Mouse (Mus musculus) embryonic facial prominence, embryonic 12.5 days (tissue): ENCODE measurements at regions not wholly inside any gene's neighbourhood (a gene's known extent, or its start where the extent isn't known, plus 50 kb on each side); places are given as distances from the start of the nearest gene placed in this dataset.
A peak's percentile ranks its signal among the peaks of the same experiment; 100 is the strongest.

ENCODE experiments used
- ATAC-seq: fragments of 200-750 bp; cut with Nextera tagmentation; 2 replicates; pipeline ENCODE4 v1.8.0; 2017; ENCODE audit not compliant: insufficient number of reproducible peaks, insufficient read depth, low FRiP score, low TSS enrichment
- H3K27ac ChIP-seq: fragments of 300-500 bp; sonication (generic); 2 replicates; pipeline ENCODE4 v1.5.1; 2016; ENCODE audit warnings: mild to moderate bottlenecking
- H3K27me3 ChIP-seq: fragments of 300-500 bp; sonication (generic); 2 replicates; pipeline ENCODE4 v1.6.1; 2016; ENCODE audit warnings: mild to moderate bottlenecking, moderate library complexity
- H3K36me3 ChIP-seq: fragments of 300-500 bp; sonication (generic); 2 replicates; pipeline ENCODE4 v1.6.1; 2016; ENCODE audit warnings: mild to moderate bottlenecking
- H3K4me1 ChIP-seq: fragments of 300-500 bp; sonication (generic); 2 replicates; pipeline ENCODE4 v1.6.1; 2016
- H3K4me2 ChIP-seq: fragments of 300-500 bp; sonication (generic); replicated peaks from 2 replicates; pipeline ENCODE4 v1.6.1; 2016; ENCODE audit warnings: mild to moderate bottlenecking, moderate library complexity
- H3K4me3 ChIP-seq: fragments of 300-500 bp; sonication (generic); 2 replicates; pipeline ENCODE4 v1.5.1; 2016; ENCODE audit warnings: mild to moderate bottlenecking
- H3K9ac ChIP-seq: fragments of 300-500 bp; sonication (generic); 2 replicates; pipeline ENCODE4 v1.6.1; 2016; ENCODE audit warnings: mild to moderate bottlenecking, moderate library complexity
- H3K9me3 ChIP-seq: fragments of 300-500 bp; sonication (generic); 2 replicates; pipeline ENCODE4 v1.6.1; 2016; ENCODE audit warnings: mild to moderate bottlenecking, moderate library complexity
- WGBS: fragments of 180-500 bp; shearing (Covaris S2); methylation state at CpG from one replicate; pipeline ENCODE4 v1.1.7; 2016; 5-methylcytosine and 5-hydroxymethylcytosine counted together

GRCm38 (mm10) chr4:32126828-32127227 lies 111.8 kb upstream of the Bach2 start:
- H3K4me3 ChIP-seq, result no peak overlapping the region
- H3K9ac ChIP-seq, result no peak overlapping the region
- no peak overlapping the region for H3K4me2 ChIP-seq
- H3K27ac ChIP-seq, result no peak overlapping the region
- H3K4me1 ChIP-seq, result no peaks in the 10 kb centered on the region; the same call in 1 of the 2 replicates
- no peaks in the 10 kb centered on the region for H3K27me3 ChIP-seq
- no peaks in the 10 kb centered on the region for H3K36me3 ChIP-seq
- no peak for ATAC-seq
- 89% methylated on average over 8 of the region's 8 CpGs for WGBS
- no peaks in the 10 kb centered on the region for H3K9me3 ChIP-seq

GRCm38 (mm10) chr4:32130594-32130993 lies 108.0 kb upstream of the Bach2 start:
- no peaks in the 10 kb centered on the region for H3K9me3 ChIP-seq
- H3K9ac ChIP-seq, result no peak overlapping the region
- H3K27me3 ChIP-seq, result no peaks in the 10 kb centered on the region
- 48% methylated on average over 12 of the region's 12 CpGs for WGBS
- H3K4me3 ChIP-seq, result no peak overlapping the region
- no peaks in the 10 kb centered on the region; the same call in 1 of the 2 replicates for H3K4me1 ChIP-seq
- H3K4me2 ChIP-seq, result no peak overlapping the region
- no peaks in the 10 kb centered on the region for H3K36me3 ChIP-seq
- no peak for ATAC-seq
- no peak overlapping the region for H3K27ac ChIP-seq

- Histone ChIP-seq H3K9ac (no peak overlapping the region), H3K27ac (no peak overlapping the region), H3K4me2 (no peak overlapping the region), H3K4me3 (no peak overlapping the region), H3K4me1 (no peaks in the 10 kb centered on the region; the same call in 1 of the 2 replicates), H3K9me3 (no peaks in the 10 kb centered on the region), H3K27me3 (no peaks in the 10 kb centered on the region), H3K36me3 (no peaks in the 10 kb centered on the region)
- WGBS, result 78% methylated on average over 5 of the region's 5 CpGs
- no peak for ATAC-seq
Measured at GRCm38 (mm10) chr4:32131819-32132218, 106.8 kb upstream of the Bach2 start.

DNA sequence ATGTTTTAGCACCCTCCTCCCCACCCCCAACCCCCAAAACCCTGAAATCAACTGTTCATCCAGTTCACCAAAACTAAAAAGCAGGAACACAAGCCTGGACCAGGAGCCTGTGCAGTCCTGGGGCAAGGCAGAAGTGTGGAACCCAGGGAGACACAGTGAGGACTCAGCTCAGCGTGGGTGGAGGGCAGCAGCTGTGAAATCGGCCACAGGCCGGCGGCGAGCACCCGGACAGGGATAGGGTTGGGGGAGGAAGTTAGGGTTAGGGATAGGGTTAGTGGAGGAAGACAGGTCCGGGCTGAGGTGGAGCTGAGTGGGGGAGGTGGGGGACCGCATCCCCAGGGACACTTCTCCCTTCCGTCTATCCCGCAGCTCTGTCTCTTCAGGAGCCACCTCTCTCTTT lies 102.5 kb upstream of the Bach2 start:
- no peaks in the 10 kb centered on the region for H3K27me3 ChIP-seq
- H3K4me2 ChIP-seq, result no peak overlapping the region
- no peaks in the 10 kb centered on the region for H3K9me3 ChIP-seq
- WGBS, result 59% methylated on average over 9 of the region's 10 CpGs
- no peak overlapping the region for H3K9ac ChIP-seq
- no peak for ATAC-seq
- H3K4me3 ChIP-seq, result no peak overlapping the region
- no peak overlapping the region for H3K27ac ChIP-seq
- peaks cover 5% of the 10 kb centered on the region; the same call in 1 of the 2 replicates for H3K4me1 ChIP-seq
- H3K36me3 ChIP-seq, result no peaks in the 10 kb centered on the region

DNA sequence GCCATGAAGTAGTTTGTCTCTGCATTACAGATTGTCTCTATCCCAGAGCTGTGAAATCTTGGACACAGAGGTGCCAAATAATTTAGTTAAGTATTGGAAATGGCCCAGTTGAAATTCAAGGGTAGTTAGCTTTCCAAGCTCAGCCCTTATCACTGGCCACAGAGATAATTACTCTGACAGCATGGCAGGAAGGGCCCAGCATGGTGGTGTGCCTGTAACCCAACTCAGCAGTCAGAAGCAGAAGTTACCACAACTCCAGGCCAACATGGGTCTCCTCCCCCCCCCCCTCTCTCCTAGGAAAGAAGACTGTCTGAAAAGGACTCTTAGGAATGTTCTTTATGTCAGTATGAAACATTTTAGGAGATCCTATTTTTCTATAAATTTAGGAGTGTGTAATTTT lies 101.4 kb upstream of the Bach2 start:
- no peak for ATAC-seq
- Histone ChIP-seq H3K27me3 (no peaks in the 10 kb centered on the region), H3K27ac (no peak overlapping the region), H3K9ac (no peak overlapping the region), H3K4me2 (no peak overlapping the region), H3K36me3 (no peaks in the 10 kb centered on the region), H3K9me3 (no peaks in the 10 kb centered on the region), H3K4me1 (0 out of 2 replicates have a peak, but pooled peaks cover 5% of the 10 kb centered on the region), H3K4me3 (no peak overlapping the region)

DNA sequence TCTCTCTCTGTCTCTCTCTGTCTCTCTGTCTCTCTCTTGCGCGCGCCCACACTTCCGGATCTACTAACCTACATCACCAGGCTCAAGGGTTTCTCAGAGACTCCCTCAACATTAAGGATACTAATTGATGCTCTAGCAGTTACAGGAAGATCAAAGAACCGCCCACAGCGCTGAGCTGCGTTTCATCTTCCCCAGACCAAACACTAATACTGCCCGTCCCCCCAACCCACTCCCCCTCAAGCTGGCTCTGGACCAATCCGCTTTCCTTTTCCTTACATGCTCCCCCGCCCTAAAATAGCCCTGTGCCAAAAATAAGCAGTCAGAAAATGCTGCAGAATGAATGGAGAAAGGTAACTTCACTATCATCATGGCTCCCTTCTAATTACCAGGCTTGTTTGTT lies 100.6 kb upstream of the Bach2 start:
- WGBS, result 77% methylated on average over 10 of the region's 10 CpGs
- Histone ChIP-seq H3K27me3 (no peaks in the 10 kb centered on the region), H3K9ac (no peak overlapping the region), H3K36me3 (no peaks in the 10 kb centered on the region), H3K27ac (no peak overlapping the region), H3K4me3 (no peak overlapping the region), H3K9me3 (no peaks in the 10 kb centered on the region), H3K4me2 (no peak overlapping the region), H3K4me1 (0 out of 2 replicates have a peak, but pooled peaks cover 5% of the 10 kb centered on the region)
- no peak for ATAC-seq

- WGBS, result 74% methylated on average over 6 of the region's 6 CpGs
- H3K9ac ChIP-seq, result no peak overlapping the region
- 0 out of 2 replicates have a peak, but pooled peaks cover 5% of the 10 kb centered on the region for H3K4me1 ChIP-seq
- no peak overlapping the region for H3K27ac ChIP-seq
- ATAC-seq, result no peak
- H3K36me3 ChIP-seq, result no peaks in the 10 kb centered on the region
- no peaks in the 10 kb centered on the region for H3K9me3 ChIP-seq
- H3K27me3 ChIP-seq, result no peaks in the 10 kb centered on the region
- H3K4me3 ChIP-seq, result no peak overlapping the region
- no peak overlapping the region for H3K4me2 ChIP-seq
Measured at GRCm38 (mm10) chr4:32139586-32139985, 99.0 kb upstream of the Bach2 start.

DNA sequence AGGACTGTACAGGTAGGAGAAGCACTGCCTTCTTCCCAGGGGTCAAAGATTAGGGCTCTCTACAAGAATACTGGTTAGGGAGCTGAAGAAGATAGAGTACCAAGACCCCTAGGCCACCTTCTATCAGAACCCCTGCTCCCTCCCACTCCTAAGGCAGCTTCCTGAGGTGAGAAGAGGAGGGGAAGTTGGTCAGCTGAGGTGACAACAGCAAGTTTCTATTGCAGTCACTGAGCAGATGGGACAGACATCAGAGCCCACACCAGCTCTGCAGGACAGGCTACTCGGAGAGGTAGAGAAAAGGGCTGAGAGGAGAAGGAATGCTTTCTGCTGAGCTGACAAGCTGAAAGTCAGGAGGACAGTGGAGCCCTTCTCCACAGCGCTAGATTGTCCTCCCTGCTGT lies 98.5 kb upstream of the Bach2 start:
- no peak overlapping the region for H3K27ac ChIP-seq
- H3K9me3 ChIP-seq, result no peaks in the 10 kb centered on the region
- no peak overlapping the region for H3K4me3 ChIP-seq
- WGBS, result 88% methylated on average over 2 of the region's 2 CpGs
- ATAC-seq, result no peak
- H3K36me3 ChIP-seq, result no peaks in the 10 kb centered on the region
- H3K4me1 ChIP-seq, result 0 out of 2 replicates have a peak, but pooled peaks cover 5% of the 10 kb centered on the region
- no peak overlapping the region for H3K9ac ChIP-seq
- no peak overlapping the region for H3K4me2 ChIP-seq
- no peaks in the 10 kb centered on the region for H3K27me3 ChIP-seq

GRCm38 (mm10) chr4:32142198-32142597 lies 96.4 kb upstream of the Bach2 start:
- Histone ChIP-seq H3K9me3 (no peaks in the 10 kb centered on the region), H3K36me3 (no peaks in the 10 kb centered on the region), H3K27ac (no peak overlapping the region), H3K9ac (no peak overlapping the region), H3K4me3 (no peak overlapping the region), H3K27me3 (no peaks in the 10 kb centered on the region), H3K4me1 (0 out of 2 replicates have a peak, but pooled peaks cover 5% of the 10 kb centered on the region), H3K4me2 (no peak overlapping the region)
- ATAC-seq, result no peak
- WGBS, result 72% methylated on average over 4 of the region's 4 CpGs

DNA sequence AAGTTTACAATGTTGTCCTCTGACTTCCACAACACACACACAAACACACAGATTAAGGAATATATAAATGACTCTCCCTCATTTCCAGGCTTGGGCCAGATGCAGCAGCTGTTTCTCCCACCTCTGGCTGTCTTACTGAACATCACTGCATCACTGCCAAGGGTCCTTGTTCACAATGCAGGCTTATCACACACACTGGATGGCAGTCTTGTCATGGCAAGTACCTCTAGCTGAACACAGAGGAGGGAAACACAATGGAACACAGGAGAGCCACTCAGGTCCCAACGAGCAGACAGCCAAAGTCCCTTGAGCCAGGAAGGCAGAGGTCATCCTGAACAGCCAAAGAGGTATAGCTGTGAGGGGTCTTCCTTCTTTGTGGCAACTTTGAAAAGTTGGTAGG lies 91.5 kb upstream of the Bach2 start:
- Histone ChIP-seq H3K9ac (no peak overlapping the region), H3K4me1 (no peaks in the 10 kb centered on the region), H3K9me3 (no peaks in the 10 kb centered on the region), H3K27me3 (no peaks in the 10 kb centered on the region), H3K27ac (no peak overlapping the region), H3K4me3 (no peak overlapping the region), H3K36me3 (no peaks in the 10 kb centered on the region), H3K4me2 (no peak overlapping the region)
- ATAC-seq, result no peak
- WGBS, result 52% methylated on average over 1 of the region's 1 CpGs

- no peak overlapping the region for H3K27ac ChIP-seq
- H3K27me3 ChIP-seq, result no peaks in the 10 kb centered on the region
- no peaks in the 10 kb centered on the region for H3K4me1 ChIP-seq
- no peaks in the 10 kb centered on the region for H3K9me3 ChIP-seq
- H3K36me3 ChIP-seq, result no peaks in the 10 kb centered on the region
- no peak overlapping the region for H3K4me2 ChIP-seq
- 99% methylated on average over 2 of the region's 2 CpGs for WGBS
- H3K4me3 ChIP-seq, result no peak overlapping the region
- ATAC-seq, result no peak
- H3K9ac ChIP-seq, result no peak overlapping the region
Measured at GRCm38 (mm10) chr4:32148597-32148996, 90.0 kb upstream of the Bach2 start.

DNA sequence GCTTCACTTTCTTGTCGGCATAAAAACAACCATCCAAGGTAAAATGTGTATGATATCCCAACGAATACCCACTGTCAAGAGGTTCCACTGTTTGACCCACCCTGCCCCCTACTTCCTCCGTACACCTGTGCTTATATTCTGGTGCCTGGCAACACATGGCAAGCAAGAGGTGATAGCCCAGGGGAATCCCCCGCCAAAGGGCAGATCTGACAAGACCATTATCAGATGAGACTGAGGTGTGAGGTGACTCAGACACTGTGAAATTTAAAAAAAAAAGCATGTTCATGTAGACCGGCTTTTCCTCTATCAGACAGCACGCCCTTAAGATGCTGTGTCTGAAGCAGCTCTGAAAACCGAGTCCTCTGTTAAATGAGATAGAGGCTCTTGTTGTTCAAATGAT lies 89.4 kb upstream of the Bach2 start:
- Histone ChIP-seq H3K27me3 (no peaks in the 10 kb centered on the region), H3K4me1 (no peaks in the 10 kb centered on the region), H3K9ac (no peak overlapping the region), H3K9me3 (no peaks in the 10 kb centered on the region), H3K4me2 (no peak overlapping the region), H3K27ac (no peak overlapping the region), H3K36me3 (no peaks in the 10 kb centered on the region), H3K4me3 (no peak overlapping the region)
- 74% methylated on average over 7 of the region's 7 CpGs for WGBS
- no peak for ATAC-seq

DNA sequence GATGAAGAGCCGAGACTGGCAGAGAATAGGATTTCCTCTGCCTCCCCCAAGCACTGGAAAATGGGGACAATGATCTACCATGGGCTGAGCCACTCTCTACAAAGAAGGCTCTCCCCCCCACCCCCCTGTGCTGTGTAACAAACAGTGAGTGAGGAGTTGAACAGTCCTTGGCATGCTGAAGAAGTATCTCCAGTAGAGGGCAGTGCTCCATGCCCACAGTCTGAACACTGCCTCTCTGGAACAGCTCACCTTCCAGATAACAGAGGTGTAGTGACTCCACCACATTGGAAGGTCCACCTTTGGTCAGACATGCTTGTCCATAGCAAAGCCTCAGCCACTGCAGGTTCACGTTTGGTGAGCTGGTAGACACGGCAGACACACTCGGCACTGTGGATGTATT lies 85.2 kb upstream of the Bach2 start:
- no peaks in the 10 kb centered on the region for H3K36me3 ChIP-seq
- WGBS, result 81% methylated on average over 4 of the region's 4 CpGs
- H3K27me3 ChIP-seq, result no peaks in the 10 kb centered on the region
- H3K4me2 ChIP-seq, result no peak overlapping the region
- ATAC-seq, result peak; percentile 56; the same call in 1 of the 2 replicates
- no peak overlapping the region for H3K9ac ChIP-seq
- no peak overlapping the region for H3K27ac ChIP-seq
- no peaks in the 10 kb centered on the region for H3K4me1 ChIP-seq
- no peak overlapping the region for H3K4me3 ChIP-seq
- no peaks in the 10 kb centered on the region for H3K9me3 ChIP-seq
